Mouse (Mus musculus): ENCODE measurements around the gene Ncoa7. TPM values are rescaled to one million over a fixed set of nuclear protein-coding genes. Genes with fewer than 3 reads are reported as not detected.

Ncoa7 gene
- polyA plus RNA-seq, 1 experiment from 2014 or later: 18.7 TPM

DNA sequence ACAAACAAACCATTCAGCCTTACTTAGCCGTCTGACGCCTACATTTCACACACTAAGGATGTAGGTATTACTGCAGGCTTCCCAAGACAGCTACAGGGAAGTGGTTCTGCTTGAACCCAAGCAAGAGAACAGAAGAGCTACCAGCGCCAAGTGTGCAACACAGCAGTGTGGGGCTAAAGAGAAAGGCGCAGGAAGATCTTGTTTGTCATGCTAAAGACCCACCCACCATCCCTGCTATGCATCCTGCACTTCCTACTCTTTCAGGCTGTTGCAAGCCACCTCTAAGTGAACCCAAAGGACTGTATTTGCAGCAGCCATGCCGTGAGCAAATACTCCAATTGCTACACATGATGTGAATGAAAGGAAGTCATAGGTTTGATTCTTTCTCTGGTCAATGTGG is 29.9 kb downstream of the Ncoa7 start:
- H3K27me3 ChIP-seq (replicated peaks; ENCODE audit: control insufficient read depth, insufficient read depth, low read length): no peaks in the 10 kb centered on the region
- ATAC-seq: no peak
- 54% methylated on average over 5 of the region's 5 CpGs for WGBS
- H3K4me3 ChIP-seq (replicated peaks; ENCODE audit: low read length): no peak overlapping the region
- H3K27ac ChIP-seq (ENCODE audit: low read length): no peak overlapping the region
- no peaks in the 10 kb centered on the region for H3K9me3 ChIP-seq (ENCODE audit: control insufficient read depth, low read length)
- H3K9ac ChIP-seq (replicated peaks; ENCODE audit: low read depth, low read length): no peak overlapping the region
- no peak overlapping the region for H3K4me2 ChIP-seq (ENCODE audit: low read length)
- H3K36me3 ChIP-seq (ENCODE audit: control insufficient read depth, insufficient read depth): no peaks in the 10 kb centered on the region
- H3K4me1 ChIP-seq (replicated peaks; ENCODE audit: control insufficient read depth, insufficient read depth, low read length): peaks cover 3% of the 10 kb centered on the region; the same call in 1 of the 2 replicates

DNA sequence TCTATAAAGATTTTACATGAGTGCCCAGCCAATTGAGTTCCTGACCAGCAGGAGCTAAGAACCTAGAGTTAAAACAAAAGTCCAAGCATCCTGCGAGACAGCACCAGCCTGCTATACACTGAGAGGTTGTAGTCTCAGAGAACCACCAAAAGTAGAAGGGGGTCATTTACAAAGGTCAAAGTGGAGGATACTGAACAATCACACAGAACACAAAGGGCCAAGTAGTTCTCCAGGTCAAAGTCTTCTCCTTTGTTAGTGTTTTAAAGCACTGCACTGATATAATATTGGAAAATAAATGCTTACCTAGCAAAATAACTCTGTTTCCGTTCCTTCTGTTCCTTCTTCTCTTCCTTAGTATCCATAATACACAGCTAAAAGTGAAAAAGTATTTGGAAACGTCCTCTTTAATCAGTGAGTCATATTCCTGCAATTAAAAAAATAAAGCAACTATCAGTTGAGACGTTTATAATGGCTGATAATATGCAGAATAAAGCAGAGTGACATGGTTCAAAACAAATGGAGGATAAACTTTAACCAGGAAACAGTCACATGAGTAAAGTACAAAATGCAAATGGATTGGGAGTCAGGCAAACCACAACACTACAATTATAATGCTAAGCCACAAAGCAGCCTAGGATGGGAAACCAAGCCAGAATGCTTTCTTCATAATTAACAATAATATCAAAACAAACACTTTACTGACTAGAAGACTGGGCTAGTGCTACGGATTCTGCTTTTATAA is 31.5 kb downstream of the Ncoa7 start:
- Histone ChIP-seq H3K36me3 (ENCODE audit: control insufficient read depth, insufficient read depth) (no peaks in the 10 kb centered on the region), H3K9ac (replicated peaks; ENCODE audit: low read depth, low read length) (no peak overlapping the region), H3K27me3 (replicated peaks; ENCODE audit: control insufficient read depth, insufficient read depth, low read length) (no peaks in the 10 kb centered on the region), H3K4me2 (ENCODE audit: low read length) (no peak overlapping the region), H3K27ac (ENCODE audit: low read length) (no peak overlapping the region), H3K4me1 (replicated peaks; ENCODE audit: control insufficient read depth, insufficient read depth, low read length) (peaks cover 3% of the 10 kb centered on the region; the same call in 1 of the 2 replicates), H3K4me3 (replicated peaks; ENCODE audit: low read length) (no peak overlapping the region), H3K9me3 (ENCODE audit: control insufficient read depth, low read length) (no peaks in the 10 kb centered on the region)
- WGBS: 79% methylated on average over 5 of the region's 5 CpGs
- no peak for ATAC-seq

DNA sequence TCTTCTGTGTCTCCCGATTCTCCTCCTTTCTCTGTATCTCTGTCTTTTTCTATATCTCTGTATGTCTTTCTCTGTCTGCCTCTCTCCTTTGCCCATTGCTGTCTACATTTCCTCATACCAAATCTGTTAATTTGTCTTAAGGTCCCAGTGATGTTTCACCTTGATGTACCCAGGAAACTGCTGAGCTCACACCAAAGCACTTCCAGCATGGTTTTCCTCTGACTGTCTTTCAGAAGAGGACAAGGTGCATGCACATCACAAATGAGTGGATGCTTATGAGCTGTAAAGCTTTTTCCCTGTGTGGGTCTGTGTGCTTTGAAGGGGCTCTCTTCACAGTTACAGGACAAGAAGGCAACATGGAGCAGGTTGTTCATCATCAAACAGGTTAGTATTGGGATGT is 34.3 kb downstream of the Ncoa7 start:
- Histone ChIP-seq H3K27ac (ENCODE audit: low read length) (no peak overlapping the region), H3K4me2 (ENCODE audit: low read length) (no peak overlapping the region), H3K4me3 (replicated peaks; ENCODE audit: low read length) (no peak overlapping the region), H3K9me3 (ENCODE audit: control insufficient read depth, low read length) (no peaks in the 10 kb centered on the region), H3K9ac (replicated peaks; ENCODE audit: low read depth, low read length) (no peak overlapping the region), H3K27me3 (replicated peaks; ENCODE audit: control insufficient read depth, insufficient read depth, low read length) (no peaks in the 10 kb centered on the region), H3K4me1 (replicated peaks; ENCODE audit: control insufficient read depth, insufficient read depth, low read length) (no peaks in the 10 kb centered on the region; the same call in 1 of the 2 replicates), H3K36me3 (ENCODE audit: control insufficient read depth, insufficient read depth) (no peaks in the 10 kb centered on the region)
- WGBS: 93% methylated on average over 1 of the region's 1 CpGs
- no peak for ATAC-seq

DNA sequence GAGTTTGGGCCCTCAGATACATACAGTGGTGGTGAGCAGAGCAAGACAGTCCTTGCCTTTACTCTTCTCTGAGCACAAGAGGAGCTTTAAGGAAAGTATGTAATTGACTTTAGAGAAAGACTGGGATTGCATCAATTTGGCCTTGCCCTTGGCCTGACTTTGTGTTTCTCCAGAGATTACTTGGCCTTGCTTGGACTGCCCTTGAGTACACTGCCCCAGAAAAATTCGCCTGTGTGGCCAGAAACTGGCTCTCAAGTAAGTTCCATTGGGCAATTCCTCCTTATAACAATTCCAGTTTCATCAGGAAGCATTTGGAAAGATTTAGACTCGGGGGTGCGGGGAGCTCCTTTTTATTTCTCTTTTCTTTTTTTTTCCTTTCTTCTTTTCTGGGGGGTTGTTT is 34.9 kb downstream of the Ncoa7 start:
- H3K4me2 ChIP-seq (ENCODE audit: low read length): no peak overlapping the region
- ATAC-seq: no peak
- no peak overlapping the region for H3K27ac ChIP-seq (ENCODE audit: low read length)
- H3K9ac ChIP-seq (replicated peaks; ENCODE audit: low read depth, low read length): no peak overlapping the region
- no peak overlapping the region for H3K4me3 ChIP-seq (replicated peaks; ENCODE audit: low read length)
- H3K9me3 ChIP-seq (ENCODE audit: control insufficient read depth, low read length): no peaks in the 10 kb centered on the region
- H3K27me3 ChIP-seq (replicated peaks; ENCODE audit: control insufficient read depth, insufficient read depth, low read length): no peaks in the 10 kb centered on the region
- H3K36me3 ChIP-seq (ENCODE audit: control insufficient read depth, insufficient read depth): no peaks in the 10 kb centered on the region
- WGBS: 88% methylated on average over 3 of the region's 3 CpGs
- H3K4me1 ChIP-seq (replicated peaks; ENCODE audit: control insufficient read depth, insufficient read depth, low read length): no peaks in the 10 kb centered on the region; the same call in 1 of the 2 replicates

DNA sequence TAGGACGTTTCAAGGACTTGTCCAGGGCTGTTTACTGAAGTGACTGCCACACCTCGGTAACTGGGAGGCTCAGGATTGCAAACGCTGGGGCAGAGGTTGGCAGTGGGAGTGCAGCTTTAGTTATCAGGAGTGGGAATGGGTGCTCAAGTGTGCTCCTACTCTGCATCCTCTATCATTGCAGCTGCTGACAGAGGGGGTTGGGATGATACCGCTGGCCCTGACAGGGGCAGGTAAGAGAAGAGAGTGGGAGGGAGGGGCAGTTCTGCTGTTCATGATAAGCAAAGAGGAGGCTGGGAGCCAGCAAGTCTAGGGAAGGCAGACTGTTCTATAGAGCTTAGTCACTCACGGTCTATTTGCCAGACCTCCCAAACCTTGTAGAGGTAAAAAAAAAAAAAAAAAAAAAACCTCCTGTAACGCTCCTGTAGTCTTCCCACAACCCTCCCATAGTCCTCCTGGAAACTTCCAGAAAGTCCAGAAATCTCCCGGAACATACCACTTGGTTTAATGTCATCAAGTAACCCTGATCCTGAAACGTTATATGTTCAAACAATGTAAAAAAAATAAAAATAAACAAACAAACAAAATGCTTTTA is 39.9 kb downstream of the Ncoa7 start:
- 80% methylated on average over 8 of the region's 8 CpGs for WGBS
- Histone ChIP-seq H3K4me2 (ENCODE audit: low read length) (no peak overlapping the region), H3K27ac (ENCODE audit: low read length) (no peak overlapping the region), H3K4me1 (replicated peaks; ENCODE audit: control insufficient read depth, insufficient read depth, low read length) (no peaks in the 10 kb centered on the region), H3K27me3 (replicated peaks; ENCODE audit: control insufficient read depth, insufficient read depth, low read length) (no peaks in the 10 kb centered on the region), H3K36me3 (ENCODE audit: control insufficient read depth, insufficient read depth) (no peaks in the 10 kb centered on the region), H3K9me3 (ENCODE audit: control insufficient read depth, low read length) (no peaks in the 10 kb centered on the region), H3K9ac (replicated peaks; ENCODE audit: low read depth, low read length) (no peak overlapping the region), H3K4me3 (replicated peaks; ENCODE audit: low read length) (no peak overlapping the region)
- ATAC-seq: no peak

DNA sequence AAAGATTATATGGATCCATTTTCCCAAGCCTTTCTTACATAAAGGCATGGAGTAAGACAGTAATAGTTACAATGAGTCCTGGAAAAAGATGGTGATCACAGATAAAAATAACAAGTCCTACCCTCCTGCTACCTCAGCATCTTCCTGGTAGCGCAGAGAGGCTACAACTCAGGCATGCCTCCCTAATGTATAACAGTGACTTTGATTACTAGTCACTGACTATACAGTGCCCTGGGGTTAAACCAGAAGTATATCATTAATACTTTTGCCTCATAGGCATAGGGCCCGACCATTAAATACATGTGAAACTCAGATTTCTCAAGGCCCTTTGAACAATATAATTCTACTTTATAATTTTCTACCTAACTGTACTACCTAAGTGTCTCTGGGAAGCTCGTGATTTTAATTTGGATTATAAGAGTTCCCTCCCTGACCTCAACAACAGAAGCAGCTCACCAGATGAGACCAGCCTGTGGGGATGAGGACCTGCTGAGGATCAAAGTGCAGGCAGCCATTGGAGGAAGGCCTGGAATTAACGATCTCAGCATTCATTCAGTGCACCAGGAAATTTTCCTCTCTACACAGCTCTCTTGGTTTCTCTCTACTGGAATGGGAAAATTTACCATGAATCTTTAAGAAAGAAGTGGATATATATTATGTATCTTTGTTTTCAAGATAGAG is 40.7 kb downstream of the Ncoa7 start:
- no peaks in the 10 kb centered on the region for H3K4me1 ChIP-seq (replicated peaks; ENCODE audit: control insufficient read depth, insufficient read depth, low read length)
- no peak overlapping the region for H3K27ac ChIP-seq (ENCODE audit: low read length)
- no peak overlapping the region for H3K9ac ChIP-seq (replicated peaks; ENCODE audit: low read depth, low read length)
- H3K9me3 ChIP-seq (ENCODE audit: control insufficient read depth, low read length): no peaks in the 10 kb centered on the region
- no peak overlapping the region for H3K4me2 ChIP-seq (ENCODE audit: low read length)
- H3K4me3 ChIP-seq (replicated peaks; ENCODE audit: low read length): no peak overlapping the region
- no peak for ATAC-seq
- no peaks in the 10 kb centered on the region for H3K27me3 ChIP-seq (replicated peaks; ENCODE audit: control insufficient read depth, insufficient read depth, low read length)
- no peaks in the 10 kb centered on the region for H3K36me3 ChIP-seq (ENCODE audit: control insufficient read depth, insufficient read depth)
- WGBS: 78% methylated on average over 4 of the region's 4 CpGs

DNA sequence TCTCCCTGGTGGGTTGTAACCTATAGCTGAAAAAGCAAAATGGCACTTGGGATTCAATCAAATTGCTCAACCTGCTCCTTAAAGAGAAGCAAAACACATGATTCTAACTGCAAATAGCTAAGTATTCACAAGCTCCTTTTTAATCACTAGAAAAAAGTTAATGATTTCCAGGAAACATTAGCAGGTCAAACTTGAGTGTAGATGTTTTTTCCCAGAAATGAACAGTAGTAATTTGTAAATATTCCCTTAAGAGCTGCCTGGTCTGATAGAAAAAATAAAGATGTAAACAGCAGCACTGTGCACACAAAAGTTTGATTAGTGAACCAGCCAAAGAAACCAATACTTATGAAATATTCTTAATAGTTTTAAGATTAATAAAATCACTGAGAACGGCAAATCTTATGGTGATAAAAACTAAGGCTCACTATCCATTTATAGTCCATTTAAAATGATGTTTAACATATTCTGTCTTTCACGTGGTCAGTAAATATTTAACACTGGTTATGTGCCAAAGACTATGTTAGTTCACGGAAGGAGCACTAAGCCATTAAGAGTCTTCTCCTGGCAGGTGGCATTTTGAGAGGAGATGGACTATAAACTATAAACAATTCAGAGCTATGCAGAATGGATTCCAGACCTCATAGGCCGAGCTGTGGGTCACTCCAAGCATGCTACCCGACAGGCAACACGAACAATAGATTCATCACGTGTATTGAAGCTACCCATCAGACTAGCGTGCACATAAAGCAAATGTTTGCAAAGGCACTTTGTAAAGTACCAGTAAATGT is 43.6 kb downstream of the Ncoa7 start:
- Histone ChIP-seq H3K4me1 (replicated peaks; ENCODE audit: control insufficient read depth, insufficient read depth, low read length) (no peaks in the 10 kb centered on the region), H3K9me3 (ENCODE audit: control insufficient read depth, low read length) (no peaks in the 10 kb centered on the region), H3K4me2 (ENCODE audit: low read length) (no peak overlapping the region), H3K27ac (ENCODE audit: low read length) (no peak overlapping the region), H3K36me3 (ENCODE audit: control insufficient read depth, insufficient read depth) (no peaks in the 10 kb centered on the region), H3K4me3 (replicated peaks; ENCODE audit: low read length) (no peak overlapping the region), H3K9ac (replicated peaks; ENCODE audit: low read depth, low read length) (no peak overlapping the region), H3K27me3 (replicated peaks; ENCODE audit: control insufficient read depth, insufficient read depth, low read length) (no peaks in the 10 kb centered on the region)
- 86% methylated on average over 8 of the region's 8 CpGs for WGBS
- no peak for ATAC-seq

DNA sequence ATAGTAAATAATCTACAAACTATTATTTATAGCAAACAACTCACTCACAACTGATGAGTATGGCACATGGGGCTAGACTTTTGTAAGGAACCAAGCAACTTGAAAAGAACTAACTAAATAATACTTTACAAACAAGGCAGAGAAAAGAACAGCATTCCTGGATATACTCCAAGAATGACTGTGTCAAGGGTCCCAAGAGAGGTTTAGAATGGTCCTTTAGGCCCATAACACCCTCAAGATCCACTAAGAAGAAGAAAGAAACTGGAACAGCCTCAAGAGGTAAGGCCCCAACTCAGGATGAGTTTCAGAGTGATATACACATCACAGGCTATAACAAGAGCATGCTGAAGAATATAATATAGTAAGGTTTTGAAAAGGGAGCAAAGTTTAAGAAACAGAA is 47.1 kb downstream of the Ncoa7 start:
- no peak overlapping the region for H3K9ac ChIP-seq (replicated peaks; ENCODE audit: low read depth, low read length)
- no peaks in the 10 kb centered on the region for H3K27me3 ChIP-seq (replicated peaks; ENCODE audit: control insufficient read depth, insufficient read depth, low read length)
- no peak overlapping the region for H3K4me2 ChIP-seq (ENCODE audit: low read length)
- no peak for ATAC-seq
- no peak overlapping the region for H3K4me3 ChIP-seq (replicated peaks; ENCODE audit: low read length)
- no peaks in the 10 kb centered on the region for H3K4me1 ChIP-seq (replicated peaks; ENCODE audit: control insufficient read depth, insufficient read depth, low read length)
- no peak overlapping the region for H3K27ac ChIP-seq (ENCODE audit: low read length)
- no peaks in the 10 kb centered on the region for H3K36me3 ChIP-seq (ENCODE audit: control insufficient read depth, insufficient read depth)
- H3K9me3 ChIP-seq (ENCODE audit: control insufficient read depth, low read length): no peaks in the 10 kb centered on the region

DNA sequence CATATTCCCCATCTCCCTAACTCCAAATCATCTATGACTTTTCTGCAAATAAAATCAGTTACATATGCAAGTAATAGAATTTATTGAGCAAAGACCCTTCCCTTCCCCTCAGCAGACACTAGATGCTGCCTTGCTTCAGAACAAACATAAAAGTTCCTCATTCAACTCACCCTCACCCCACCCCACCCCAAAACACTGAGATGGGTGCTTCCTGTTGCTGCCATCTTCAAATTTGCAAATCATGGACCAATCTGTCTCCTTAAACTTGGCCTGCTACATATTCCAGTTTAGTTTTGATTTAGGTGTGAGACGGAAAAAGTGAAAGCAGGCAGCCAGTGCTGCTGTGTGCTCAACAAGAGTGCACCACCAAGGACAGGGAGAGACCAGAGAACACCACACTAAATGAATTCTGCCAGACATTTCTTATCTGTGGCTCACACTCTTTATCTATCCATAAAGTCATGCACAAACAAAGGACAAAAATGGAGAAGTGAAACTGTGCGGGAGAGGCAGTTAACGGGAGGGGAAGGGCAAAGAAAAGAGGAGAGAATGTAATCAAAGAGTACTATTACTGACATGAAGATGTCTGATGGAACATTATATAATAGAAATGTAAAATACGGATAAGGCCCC is 48.2 kb downstream of the Ncoa7 start:
- Histone ChIP-seq H3K27ac (ENCODE audit: low read length) (no peak overlapping the region), H3K4me2 (ENCODE audit: low read length) (no peak overlapping the region), H3K27me3 (replicated peaks; ENCODE audit: control insufficient read depth, insufficient read depth, low read length) (no peaks in the 10 kb centered on the region), H3K4me1 (replicated peaks; ENCODE audit: control insufficient read depth, insufficient read depth, low read length) (no peaks in the 10 kb centered on the region), H3K4me3 (replicated peaks; ENCODE audit: low read length) (no peak overlapping the region), H3K9ac (replicated peaks; ENCODE audit: low read depth, low read length) (no peak overlapping the region), H3K36me3 (ENCODE audit: control insufficient read depth, insufficient read depth) (no peaks in the 10 kb centered on the region), H3K9me3 (ENCODE audit: control insufficient read depth, low read length) (no peaks in the 10 kb centered on the region)
- WGBS: 81% methylated on average over 4 of the region's 4 CpGs
- ATAC-seq: no peak

All from forebrain, embryonic 16.5 days (tissue).